Mouse (Mus musculus): ENCODE measurements around the gene C8g. TPM values are rescaled to one million over a fixed set of nuclear protein-coding genes. Genes with fewer than 3 reads are reported as not detected.

Gene C8g
- total RNA-seq, 1 experiment, result 2.1 TPM

- in situ Hi-C loops (cut with MboI; ENCODE audit: low sequenced_read_pairs in 2 of 2, unreplicated experiment in 2 of 2), result no loop called here
- H3K27ac ChIP-seq (ENCODE audit: insufficient read depth, low read depth, low read length, poor library complexity, severe bottlenecking), result no peak overlapping the region
- DNase-seq (ENCODE audit: low read depth, low spot score), result no peak
- no peak overlapping the region for H3K4me3 ChIP-seq (ENCODE audit: insufficient read depth in 1 of 2, low read depth in 1 of 2, low read length in 2 of 2, poor library complexity in 1 of 2, severe bottlenecking in 1 of 2)
- TF ChIP-seq CHD2 (IDR thresholded peaks at IDR 0.05; ENCODE audit: low read depth, low read length) (no peak), ZC3H11A (IDR thresholded peaks at IDR 0.05; ENCODE audit: borderline replicate concordance, low read depth, low read length) (no peak), MAFK (IDR thresholded peaks at IDR 0.05; ENCODE audit: insufficient read depth, low read depth, low read length) (no peak), HCFC1 (IDR thresholded peaks at IDR 0.05; ENCODE audit: borderline replicate concordance, insufficient read depth, low read length) (no peak), ZNF384 (IDR thresholded peaks at IDR 0.05; ENCODE audit: low read depth, low read length) (0 out of 2 replicates have a peak, but pooled peaks have one; percentile 22)
- H3K9me3 ChIP-seq (ENCODE audit: control insufficient read depth, insufficient read depth, low read depth, low read length), result no peaks in the 10 kb centered on the region
- no peak overlapping the region for H3K9ac ChIP-seq (ENCODE audit: insufficient read depth, low read depth, low read length, poor library complexity, severe bottlenecking)
- peaks cover 16% of the 10 kb centered on the region; the same call in 1 of the 2 replicates for H3K36me3 ChIP-seq (ENCODE audit: control insufficient read depth, insufficient read depth, low read length, poor library complexity, severe bottlenecking)
- H3K4me1 ChIP-seq (ENCODE audit: control insufficient read depth in 2 of 2, insufficient read depth in 2 of 2, low read length in 2 of 2, poor library complexity in 1 of 2), result no peaks in the 10 kb centered on the region
These were observed 33.3 kb upstream of the C8g start for GRCm38 (mm10) chr2:25534866-25535182.

GRCm38 (mm10) chr2:25534178-25534865 lies 32.8 kb upstream of the C8g start:
- H3K4me3 ChIP-seq (ENCODE audit: insufficient read depth in 1 of 2, low read depth in 1 of 2, low read length in 2 of 2, poor library complexity in 1 of 2, severe bottlenecking in 1 of 2), result no peak overlapping the region
- H3K4me1 ChIP-seq (ENCODE audit: control insufficient read depth in 2 of 2, insufficient read depth in 2 of 2, low read length in 2 of 2, poor library complexity in 1 of 2), result no peaks in the 10 kb centered on the region
- H3K36me3 ChIP-seq (ENCODE audit: control insufficient read depth, insufficient read depth, low read length, poor library complexity, severe bottlenecking), result peaks cover 16% of the 10 kb centered on the region; the same call in 1 of the 2 replicates
- H3K9me3 ChIP-seq (ENCODE audit: control insufficient read depth, insufficient read depth, low read depth, low read length), result no peaks in the 10 kb centered on the region
- H3K27ac ChIP-seq (ENCODE audit: insufficient read depth, low read depth, low read length, poor library complexity, severe bottlenecking), result no peak overlapping the region
- in situ Hi-C loops (cut with MboI; ENCODE audit: low sequenced_read_pairs in 2 of 2, unreplicated experiment in 2 of 2), result no loop called here
- H3K9ac ChIP-seq (ENCODE audit: insufficient read depth, low read depth, low read length, poor library complexity, severe bottlenecking), result no peak overlapping the region
- TF ChIP-seq MAFK (IDR thresholded peaks at IDR 0.05; ENCODE audit: insufficient read depth, low read depth, low read length) (no peak), HCFC1 (IDR thresholded peaks at IDR 0.05; ENCODE audit: borderline replicate concordance, insufficient read depth, low read length) (no peak), ZC3H11A (IDR thresholded peaks at IDR 0.05; ENCODE audit: borderline replicate concordance, low read depth, low read length) (no peak), CHD2 (IDR thresholded peaks at IDR 0.05; ENCODE audit: low read depth, low read length) (no peak), ZNF384 (IDR thresholded peaks at IDR 0.05; ENCODE audit: low read depth, low read length) (no peak)
- no peak for DNase-seq (ENCODE audit: low read depth, low spot score)

GRCm38 (mm10) chr2:25533707-25534106 lies 32.2 kb upstream of the C8g start:
- Histone ChIP-seq H3K36me3 (ENCODE audit: control insufficient read depth, insufficient read depth, low read length, poor library complexity, severe bottlenecking) (peaks cover 14% of the 10 kb centered on the region; the same call in 1 of the 2 replicates), H3K9ac (ENCODE audit: insufficient read depth, low read depth, low read length, poor library complexity, severe bottlenecking) (no peak overlapping the region), H3K4me1 (ENCODE audit: control insufficient read depth in 2 of 2, insufficient read depth in 2 of 2, low read length in 2 of 2, poor library complexity in 1 of 2) (no peaks in the 10 kb centered on the region), H3K9me3 (ENCODE audit: control insufficient read depth, insufficient read depth, low read depth, low read length) (no peaks in the 10 kb centered on the region), H3K4me3 (ENCODE audit: insufficient read depth in 1 of 2, low read depth in 1 of 2, low read length in 2 of 2, poor library complexity in 1 of 2, severe bottlenecking in 1 of 2) (no peak overlapping the region), H3K27ac (ENCODE audit: insufficient read depth, low read depth, low read length, poor library complexity, severe bottlenecking) (no peak overlapping the region)
- in situ Hi-C loops (cut with MboI; ENCODE audit: low sequenced_read_pairs in 2 of 2, unreplicated experiment in 2 of 2), result no loop called here
- no peak for TF ChIP-seq HCFC1 (IDR thresholded peaks at IDR 0.05; ENCODE audit: borderline replicate concordance, insufficient read depth, low read length)
- TF ChIP-seq MAFK (IDR thresholded peaks at IDR 0.05; ENCODE audit: insufficient read depth, low read depth, low read length), result no peak
- no peak for TF ChIP-seq ZC3H11A (IDR thresholded peaks at IDR 0.05; ENCODE audit: borderline replicate concordance, low read depth, low read length)
- TF ChIP-seq CHD2 (IDR thresholded peaks at IDR 0.05; ENCODE audit: low read depth, low read length), result no peak
- TF ChIP-seq ZNF384 (IDR thresholded peaks at IDR 0.05; ENCODE audit: low read depth, low read length), result no peak
- DNase-seq (ENCODE audit: low read depth, low spot score), result no peak

- H3K9me3 ChIP-seq (ENCODE audit: control insufficient read depth, insufficient read depth, low read depth, low read length), result no peaks in the 10 kb centered on the region
- no peak for DNase-seq (ENCODE audit: low read depth, low spot score)
- no peak for TF ChIP-seq ZNF384 (IDR thresholded peaks at IDR 0.05; ENCODE audit: low read depth, low read length)
- no peak for TF ChIP-seq HCFC1 (IDR thresholded peaks at IDR 0.05; ENCODE audit: borderline replicate concordance, insufficient read depth, low read length)
- no peak for TF ChIP-seq CHD2 (IDR thresholded peaks at IDR 0.05; ENCODE audit: low read depth, low read length)
- TF ChIP-seq ZC3H11A (IDR thresholded peaks at IDR 0.05; ENCODE audit: borderline replicate concordance, low read depth, low read length), result no peak
- H3K27ac ChIP-seq (ENCODE audit: insufficient read depth, low read depth, low read length, poor library complexity, severe bottlenecking), result no peak overlapping the region
- H3K4me3 ChIP-seq (ENCODE audit: insufficient read depth in 1 of 2, low read depth in 1 of 2, low read length in 2 of 2, poor library complexity in 1 of 2, severe bottlenecking in 1 of 2), result no peak overlapping the region
- H3K36me3 ChIP-seq (ENCODE audit: control insufficient read depth, insufficient read depth, low read length, poor library complexity, severe bottlenecking), result peaks cover 45% of the 10 kb centered on the region
- H3K9ac ChIP-seq (ENCODE audit: insufficient read depth, low read depth, low read length, poor library complexity, severe bottlenecking), result no peak overlapping the region
- in situ Hi-C loops (cut with MboI; ENCODE audit: low sequenced_read_pairs in 2 of 2, unreplicated experiment in 2 of 2), result no loop called here
- H3K4me1 ChIP-seq (ENCODE audit: control insufficient read depth in 2 of 2, insufficient read depth in 2 of 2, low read length in 2 of 2, poor library complexity in 1 of 2), result no peaks in the 10 kb centered on the region
These were observed 25.2 kb upstream of the C8g start for GRCm38 (mm10) chr2:25526510-25527302.
